Mouse (Mus musculus) forebrain, embryonic 16.5 days (tissue): Measurements from ENCODE around the gene Zkscan8. TPM values are rescaled to one million over a fixed set of nuclear protein-coding genes. Genes with fewer than 3 reads are reported as not detected.

ENCODE experiments used
- polyA plus RNA-seq: library from polyadenylated mRNA; unstranded; fragments of >200 nt; fragmentation: Nextera tagmentation; extraction: Ambion mirVana; gene quantifications from 2 replicates; pipeline ENCODE4 v1.2.1, GENCODE M21; 2015

Gene Zkscan8
- polyA plus RNA-seq, 1 experiment from 2014 or later = 6.9 TPM

Other genes with a start within 250 kb of the Zkscan8 start
- gene Gpx5, start 238.4 kb downstream of the Zkscan8 start, polyA plus RNA-seq = not detected in 2 replicates
- not detected in 2 replicates for gene Gpx6, start 219.0 kb downstream of the Zkscan8 start, polyA plus RNA-seq
- gene Olfr1367, start 184.2 kb downstream of the Zkscan8 start, polyA plus RNA-seq = not detected in 2 replicates
- gene Zscan12, start 168.3 kb downstream of the Zkscan8 start, polyA plus RNA-seq = 15.5 and 16.1 TPM in 2 replicates
- 92.6 and 93.3 TPM in 2 replicates for gene Zkscan3, start 128.4 kb downstream of the Zkscan8 start, polyA plus RNA-seq
- gene Pgbd1, start 90.1 kb downstream of the Zkscan8 start, polyA plus RNA-seq = 2.0 and 3.4 TPM in 2 replicates
- gene Zscan26, start 77.4 kb downstream of the Zkscan8 start, polyA plus RNA-seq = 16.2 and 22.1 TPM in 2 replicates
- 2.8 and 4.3 TPM in 2 replicates for gene Nkapl, start 62.6 kb downstream of the Zkscan8 start, polyA plus RNA-seq
- gene Zkscan4, start 52.2 kb downstream of the Zkscan8 start, polyA plus RNA-seq = 10.1 and 10.7 TPM in 2 replicates
- gene Gm10065, start 51.7 kb downstream of the Zkscan8 start, polyA plus RNA-seq = not detected in 2 replicates
- 0.35 and 0.48 TPM in 2 replicates for gene AK157302, start 35.9 kb downstream of the Zkscan8 start, polyA plus RNA-seq
- gene Gm11273, start 29.7 kb downstream of the Zkscan8 start, polyA plus RNA-seq = 7.4 and 8.0 TPM in 2 replicates
- gene Olfr1366, start 11.7 kb upstream of the Zkscan8 start, polyA plus RNA-seq = 0.15 and 0.29 TPM in 2 replicates
- 0.07 TPM in 1 of 2 replicates, not detected in the other for gene Olfr1535, start 28.8 kb upstream of the Zkscan8 start, polyA plus RNA-seq
- not detected in 2 replicates for gene Olfr1364, start 50.6 kb upstream of the Zkscan8 start, polyA plus RNA-seq
- gene Olfr1362, start 82.9 kb upstream of the Zkscan8 start, polyA plus RNA-seq = not detected in 2 replicates
- 0.06 TPM in 1 of 2 replicates, not detected in the other for gene Olfr11, start 111.4 kb upstream of the Zkscan8 start, polyA plus RNA-seq
- not detected in 2 replicates for gene Olfr1361, start 132.3 kb upstream of the Zkscan8 start, polyA plus RNA-seq
- gene Olfr1360, start 146.3 kb upstream of the Zkscan8 start, polyA plus RNA-seq = not detected in 2 replicates
- not detected in 2 replicates for gene Olfr1359, start 167.0 kb upstream of the Zkscan8 start, polyA plus RNA-seq
- gene Hist1h2bl, start 185.0 kb upstream of the Zkscan8 start, polyA plus RNA-seq = 1.9 TPM in 1 of 2 replicates, not detected in the other
- gene Hist1h2ai, start 185.3 kb upstream of the Zkscan8 start, polyA plus RNA-seq = 12.5 and 20.8 TPM in 2 replicates
- gene Hist1h3h, start 186.5 kb upstream of the Zkscan8 start, polyA plus RNA-seq = 2.2 and 3.7 TPM in 2 replicates
- 1.2 and 2.2 TPM in 2 replicates for gene Hist1h2bm, start 190.9 kb upstream of the Zkscan8 start, polyA plus RNA-seq
- gene Hist1h4j, start 203.9 kb upstream of the Zkscan8 start, polyA plus RNA-seq = 0.94 and 1.2 TPM in 2 replicates
- gene Hist1h4k, start 219.4 kb upstream of the Zkscan8 start, polyA plus RNA-seq = 1.5 and 1.6 TPM in 2 replicates
- gene Hist1h2ak, start 222.7 kb upstream of the Zkscan8 start, polyA plus RNA-seq = 12.3 and 18.7 TPM in 2 replicates
- 0.85 and 2.3 TPM in 2 replicates for gene Hist1h2bn, start 223.0 kb upstream of the Zkscan8 start, polyA plus RNA-seq
- gene Hist1h1b, start 249.5 kb upstream of the Zkscan8 start, polyA plus RNA-seq = 6.5 and 7.8 TPM in 2 replicates